Mouse (Mus musculus) midbrain, postnatal 0 days (tissue): Measurements from ENCODE around the gene Cux2. TPM values are rescaled to one million over a fixed set of nuclear protein-coding genes. Genes with fewer than 3 reads are reported as not detected.

Experiments
- ATAC-seq: fragments of 200-750 bp; cut with Nextera tagmentation; 2 replicates; pipeline ENCODE4 v1.8.0; 2017; ENCODE audit warnings: moderate number of reproducible peaks, mild to moderate bottlenecking, moderate TSS enrichment, moderate library complexity; ENCODE audit not compliant: low FRiP score
- DNase-seq: peaks from one replicate; pipeline ENCODE4 v3.0.0-alpha.2; 2015; ENCODE audit warnings: low spot score
- H3K27ac ChIP-seq: fragments of 300-500 bp; sonication (generic); 2 replicates; pipeline ENCODE4 v1.5.1; 2014; ENCODE audit warnings: low read depth, mild to moderate bottlenecking, low read length, mixed read lengths
- H3K27me3 ChIP-seq: fragments of 300-500 bp; sonication (generic); 2 replicates; pipeline ENCODE4 v1.6.1; 2014; ENCODE audit warnings: low read length, control low read depth, mixed read lengths; ENCODE audit not compliant: insufficient read depth
- H3K36me3 ChIP-seq: fragments of 300-500 bp; sonication (generic); 2 replicates; pipeline ENCODE4 v1.6.1; 2014; ENCODE audit warnings: low read length, control low read depth, mixed read lengths; ENCODE audit not compliant: insufficient read depth
- H3K4me1 ChIP-seq: fragments of 300-500 bp; sonication (generic); 2 replicates; pipeline ENCODE4 v1.6.1; 2014; ENCODE audit warnings: mild to moderate bottlenecking, control low read depth, antibody characterized with exemption, low read length, mixed read lengths; ENCODE audit not compliant: insufficient read depth
- H3K4me2 ChIP-seq: fragments of 300-500 bp; sonication (generic); 2 replicates; pipeline ENCODE4 v1.6.1; 2014; ENCODE audit warnings: low read depth, mild to moderate bottlenecking, low read length, mixed read lengths; ENCODE audit not compliant: poor library complexity, severe bottlenecking
- H3K4me3 ChIP-seq: fragments of 300-500 bp; sonication (generic); 2 replicates; pipeline ENCODE4 v1.5.1; 2014; ENCODE audit warnings: low read depth, mild to moderate bottlenecking, low read length, moderate library complexity
- H3K9ac ChIP-seq: fragments of 300-500 bp; sonication (generic); replicated peaks from 2 replicates; pipeline ENCODE4 v1.6.1; 2014; ENCODE audit warnings: mild to moderate bottlenecking, low read length, moderate library complexity, mixed read lengths; ENCODE audit not compliant: poor library complexity, severe bottlenecking
- H3K9me3 ChIP-seq: fragments of 300-500 bp; sonication (generic); 2 replicates; pipeline ENCODE4 v1.6.1; 2016; ENCODE audit warnings: low read length, control low read depth
- CTCF ChIP-seq: IDR thresholded peaks from 2 replicates; pipeline ENCODE4 v1.5.1; 2016; ENCODE audit warnings: antibody characterized with exemption, mild to moderate bottlenecking
- WGBS: fragments of 180-500 bp; shearing (Covaris S2); extraction: QIAGEN DNeasy Blood & Tissue Kit; methylation state at CpG from one replicate; pipeline ENCODE4 v1.1.7; 2014; 5-methylcytosine and 5-hydroxymethylcytosine counted together
- polyA plus RNA-seq: library from polyadenylated mRNA; unstranded; fragments of >200 nt; fragmentation: Nextera tagmentation; extraction: Ambion mirVana; gene quantifications from 2 replicates; pipeline ENCODE4 v1.2.1, GENCODE M21; 2015
- total RNA-seq: library from RNA; depleted of rRNA; stranded (reverse); fragments of >200 nt; gene quantifications from 2 replicates; pipeline ENCODE4 v1.2.3, GENCODE M21; 2014

Cux2 gene
- total and polyA plus RNA-seq, 2 experiments from 2014 or later = 17.4 to 40.1 TPM

- no peaks in the 10 kb centered on the region for H3K36me3 ChIP-seq
- ATAC-seq = no peak
- peak overlapping the region; percentile 78 for H3K4me3 ChIP-seq
- no peaks in the 10 kb centered on the region for H3K9me3 ChIP-seq
- DNase-seq = peak; percentile 60
- peak overlapping the region; percentile 89 for H3K27ac ChIP-seq
- TF ChIP-seq CTCF = no peak
- peaks cover 13% of the 10 kb centered on the region; the same call in 1 of the 2 replicates for H3K4me1 ChIP-seq
- no peaks in the 10 kb centered on the region for H3K27me3 ChIP-seq
- 1% methylated on average over 50 of the region's 52 CpGs for WGBS
- peak overlapping the region; percentile 87 for H3K9ac ChIP-seq
- peak overlapping the region; percentile 78 for H3K4me2 ChIP-seq
Measured at GRCm38 (mm10) chr5:122048686-122049663, 927 bp downstream of the Cux2 start.

- WGBS = 1% methylated on average over 20 of the region's 20 CpGs
- ATAC-seq (no peak), DNase-seq (no peak)
- Histone ChIP-seq H3K27ac (peak overlapping the region; percentile 89), H3K9ac (peak overlapping the region; percentile 87), H3K4me2 (peak overlapping the region; percentile 78), H3K4me1 (peaks cover 13% of the 10 kb centered on the region; the same call in 1 of the 2 replicates), H3K9me3 (no peaks in the 10 kb centered on the region), H3K27me3 (no peaks in the 10 kb centered on the region), H3K4me3 (peak overlapping the region; percentile 78), H3K36me3 (no peaks in the 10 kb centered on the region)
- TF ChIP-seq CTCF = no peak
Measured at GRCm38 (mm10) chr5:122048252-122048651, 1.6 kb downstream of the Cux2 start.

- ATAC-seq (no peak), DNase-seq (no peak)
- no peak for TF ChIP-seq CTCF
- Histone ChIP-seq H3K4me3 (peak overlapping the region; percentile 78), H3K27me3 (no peaks in the 10 kb centered on the region), H3K4me2 (peak overlapping the region; percentile 78), H3K9ac (peak overlapping the region; percentile 87), H3K36me3 (no peaks in the 10 kb centered on the region), H3K9me3 (no peaks in the 10 kb centered on the region), H3K27ac (peak overlapping the region; percentile 89), H3K4me1 (peaks cover 13% of the 10 kb centered on the region; the same call in 1 of the 2 replicates)
- 9% methylated on average over 5 of the region's 5 CpGs for WGBS
Measured at GRCm38 (mm10) chr5:122047791-122048190, 2.1 kb downstream of the Cux2 start.

GRCm38 (mm10) chr5:122043567-122043966 lies 6.3 kb downstream of the Cux2 start:
- 85% methylated on average over 11 of the region's 11 CpGs for WGBS
- H3K4me2 ChIP-seq = no peak overlapping the region
- H3K27ac ChIP-seq = no peak overlapping the region
- H3K27me3 ChIP-seq = no peaks in the 10 kb centered on the region
- DNase-seq (no peak), ATAC-seq (no peak)
- no peaks in the 10 kb centered on the region for H3K9me3 ChIP-seq
- no peak overlapping the region for H3K9ac ChIP-seq
- H3K36me3 ChIP-seq = 0 out of 2 replicates have a peak, but pooled peaks cover 4% of the 10 kb centered on the region
- H3K4me3 ChIP-seq = no peak overlapping the region
- peaks cover 13% of the 10 kb centered on the region; the same call in 1 of the 2 replicates for H3K4me1 ChIP-seq
- TF ChIP-seq CTCF = no peak

GRCm38 (mm10) chr5:122035278-122035677 lies 14.6 kb downstream of the Cux2 start:
- no peak for TF ChIP-seq CTCF
- ATAC-seq (no peak), DNase-seq (no peak)
- peaks cover 3% of the 10 kb centered on the region for H3K4me1 ChIP-seq
- H3K4me3 ChIP-seq = no peak overlapping the region
- no peak overlapping the region for H3K27ac ChIP-seq
- 80% methylated on average over 5 of the region's 5 CpGs for WGBS
- no peaks in the 10 kb centered on the region for H3K27me3 ChIP-seq
- H3K9ac ChIP-seq = no peak overlapping the region
- H3K36me3 ChIP-seq = peaks cover 6% of the 10 kb centered on the region; the same call in 1 of the 2 replicates
- peaks cover 5% of the 10 kb centered on the region; the same call in 1 of the 2 replicates for H3K9me3 ChIP-seq
- H3K4me2 ChIP-seq = no peak overlapping the region

GRCm38 (mm10) chr5:122033167-122033478 lies 16.8 kb downstream of the Cux2 start:
- H3K27me3 ChIP-seq = no peaks in the 10 kb centered on the region
- H3K4me1 ChIP-seq = peaks cover 3% of the 10 kb centered on the region
- TF ChIP-seq CTCF = no peak
- no peak overlapping the region for H3K27ac ChIP-seq
- 48% methylated on average over 4 of the region's 4 CpGs for WGBS
- H3K9me3 ChIP-seq = peaks cover 5% of the 10 kb centered on the region; the same call in 1 of the 2 replicates
- DNase-seq (no peak), ATAC-seq (no peak)
- no peak overlapping the region for H3K9ac ChIP-seq
- H3K4me2 ChIP-seq = no peak overlapping the region
- H3K36me3 ChIP-seq = peaks cover 6% of the 10 kb centered on the region; the same call in 1 of the 2 replicates
- no peak overlapping the region for H3K4me3 ChIP-seq
